Mouse (Mus musculus): ENCODE results near the gene Txndc16.
A peak's percentile ranks its signal among the peaks of the same experiment; 100 is the strongest.

Txndc16 gene

DNA sequence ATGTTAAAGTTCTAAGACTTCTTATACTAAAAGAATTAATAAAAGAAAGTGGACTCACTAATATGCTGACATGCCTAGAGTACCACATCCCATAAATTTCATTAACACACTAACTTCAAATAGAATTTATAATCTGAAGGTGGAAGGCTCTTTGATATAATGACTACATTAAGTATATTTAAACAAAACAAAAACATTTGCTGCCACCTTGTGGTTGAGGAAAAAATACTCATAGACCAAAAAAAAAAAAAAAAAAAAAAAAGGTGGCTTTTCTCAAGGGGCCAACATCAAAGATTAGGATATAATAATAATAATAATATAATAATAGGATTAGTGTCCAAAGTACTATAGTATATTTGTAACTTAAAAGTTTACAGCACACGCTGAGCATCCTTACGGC lies 66.9 kb downstream of the Txndc16 start:
- DNase-seq (ENCODE audit: low spot score) = no peak

DNA sequence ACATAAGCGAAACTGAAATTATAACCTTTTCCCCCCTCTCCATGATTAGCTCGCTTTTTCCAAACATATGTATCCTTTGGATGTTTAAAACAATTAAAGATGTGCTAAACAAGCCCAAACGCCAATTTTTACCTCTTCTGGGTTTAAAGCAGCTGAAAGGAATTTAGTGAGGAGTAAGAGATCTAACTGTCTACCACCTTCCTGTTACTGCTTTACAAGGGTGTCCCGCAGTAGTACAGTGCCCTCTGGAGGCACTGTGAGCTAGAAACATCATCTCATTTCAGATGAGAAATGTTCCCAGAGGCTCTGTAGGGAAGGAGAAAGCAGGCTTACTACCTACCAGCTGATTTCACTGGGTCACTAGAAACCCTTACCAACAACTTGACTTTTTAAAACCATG lies 77.6 kb downstream of the Txndc16 start:
- peak; percentile 67 for DNase-seq (ENCODE audit: low spot score)

DNA sequence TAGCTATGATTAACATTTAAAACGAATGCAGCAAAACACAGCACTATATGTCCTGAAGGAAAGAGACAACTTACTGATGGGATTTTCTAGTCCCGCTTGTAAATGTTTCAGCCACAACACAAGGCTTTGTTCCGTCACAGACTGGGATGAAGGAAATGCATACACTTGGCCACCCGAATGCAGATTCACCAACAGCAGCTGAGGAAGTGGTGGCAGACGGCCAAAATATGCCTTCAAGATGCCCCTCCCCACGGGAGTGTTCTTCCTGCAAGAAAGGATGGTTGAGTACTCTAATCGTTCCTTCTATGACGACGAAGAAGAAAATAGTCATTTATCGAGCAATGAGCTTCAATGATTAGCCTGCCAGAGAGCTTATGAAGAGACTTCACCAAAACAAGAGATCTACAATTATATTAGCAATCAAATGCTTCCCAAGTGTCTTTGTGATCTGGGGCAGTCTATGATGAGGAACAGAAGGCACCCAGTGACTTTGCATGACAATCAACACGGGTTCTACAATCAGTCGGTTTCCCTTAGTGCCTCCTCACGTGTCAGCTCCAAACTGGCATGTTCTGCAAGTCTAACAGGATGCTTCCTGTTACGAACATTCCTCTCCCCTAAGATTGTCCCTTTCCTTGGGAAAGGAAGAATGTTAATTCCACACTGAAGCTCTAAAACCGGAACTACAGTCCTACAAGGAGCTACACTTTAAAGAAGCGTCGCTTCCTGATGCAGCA lies 79.6 kb downstream of the Txndc16 start:
- DNase-seq (ENCODE audit: low spot score) = peak; percentile 23

DNA sequence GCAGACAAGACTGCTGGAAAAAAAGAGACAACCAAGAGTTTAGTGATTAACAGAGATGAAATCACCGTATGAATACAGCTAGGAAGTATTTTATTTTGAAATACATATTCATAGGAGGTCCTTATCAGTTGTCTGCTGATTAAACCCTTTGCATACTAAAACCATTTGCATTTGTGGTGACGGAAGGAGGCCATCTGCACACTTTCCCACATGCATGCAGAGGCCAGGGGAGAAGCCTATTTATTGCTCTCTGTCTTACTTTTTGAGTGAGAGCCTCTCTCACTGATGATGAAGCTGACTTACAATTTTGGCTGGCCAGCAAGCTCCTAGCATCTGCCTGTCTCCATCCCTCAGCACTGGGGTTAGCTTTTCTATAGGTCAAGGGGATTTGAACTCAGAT lies 84.2 kb downstream of the Txndc16 start:
- no peak for DNase-seq (ENCODE audit: low spot score)

DNA sequence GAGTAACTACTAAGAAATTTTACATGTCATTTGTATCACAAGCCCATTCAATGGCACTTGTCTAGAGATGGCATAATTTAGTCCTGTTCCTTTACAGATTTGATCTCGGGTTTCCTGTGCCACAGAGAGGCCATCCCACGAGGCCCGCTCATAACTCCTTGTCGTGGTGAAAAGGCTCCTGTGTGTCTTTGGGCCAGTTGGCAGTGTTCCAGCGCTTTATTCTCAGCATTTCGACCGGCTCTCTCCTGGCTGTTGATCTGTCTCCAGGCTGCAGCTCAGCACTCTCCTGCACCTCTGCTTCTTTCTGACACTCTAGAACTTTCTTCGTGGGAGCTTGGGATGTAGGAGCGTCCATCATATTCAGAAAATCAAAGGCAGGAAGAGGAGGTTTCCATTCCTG lies 84.6 kb downstream of the Txndc16 start:
- DNase-seq (ENCODE audit: low spot score) = no peak

DNA sequence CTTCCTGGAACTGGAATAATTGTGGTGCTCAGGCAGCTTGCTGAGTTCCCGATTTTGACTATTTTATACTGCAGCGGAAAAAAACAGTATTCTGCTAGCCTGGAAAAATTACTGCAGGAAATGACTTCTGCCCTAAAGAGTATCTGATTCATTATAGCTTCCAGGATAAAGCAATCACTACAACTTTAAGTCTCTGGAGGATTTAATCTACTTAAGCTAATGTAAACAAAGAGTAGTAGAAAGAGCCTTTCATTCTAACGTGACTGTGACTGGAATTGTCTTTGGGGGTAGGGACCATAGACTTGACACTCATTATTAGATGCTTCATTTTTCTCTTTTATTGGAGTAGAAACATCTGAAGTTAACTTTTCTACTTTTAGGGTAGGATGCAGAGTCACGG lies 101.8 kb downstream of the Txndc16 start:
- no peak for DNase-seq (ENCODE audit: low spot score)

DNA sequence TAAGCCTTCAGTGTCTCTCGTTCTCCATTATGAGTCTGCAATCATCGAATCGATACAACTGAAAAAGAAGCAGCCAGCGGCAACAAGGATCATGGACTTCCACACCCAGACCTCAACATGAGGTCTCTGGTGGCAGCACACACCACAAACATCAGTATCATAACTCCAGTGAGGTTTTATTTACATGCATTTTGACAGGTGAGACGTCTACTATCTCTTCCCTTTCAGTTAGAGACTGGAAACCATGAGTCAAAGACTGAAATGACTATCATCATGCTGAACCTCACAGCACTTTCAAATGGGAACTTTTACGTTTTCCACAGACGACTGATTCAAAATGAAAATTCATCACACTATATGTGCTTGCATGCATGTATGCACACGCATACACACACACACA lies 117.9 kb downstream of the Txndc16 start:
- DNase-seq (ENCODE audit: low spot score) = no peak

DNA sequence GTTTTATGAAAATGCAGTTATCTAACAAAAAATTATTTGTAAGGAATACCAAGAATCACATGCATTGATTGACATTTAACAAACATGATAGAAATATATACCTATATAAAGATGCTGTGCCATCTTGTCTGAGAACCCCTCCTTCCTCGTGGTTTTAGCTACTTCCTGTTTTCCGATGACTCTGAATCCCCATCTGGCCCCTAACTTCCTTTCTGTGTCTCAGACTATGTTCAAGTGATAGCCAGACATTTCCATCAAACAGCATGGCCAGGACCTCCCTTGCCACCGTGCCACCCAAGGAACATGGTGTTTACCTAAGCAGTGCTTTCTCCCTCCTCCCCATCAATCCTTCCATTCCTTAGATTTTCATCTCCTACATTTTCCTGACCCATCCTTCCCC lies 127.8 kb downstream of the Txndc16 start:
- no peak for DNase-seq (ENCODE audit: low spot score)

DNA sequence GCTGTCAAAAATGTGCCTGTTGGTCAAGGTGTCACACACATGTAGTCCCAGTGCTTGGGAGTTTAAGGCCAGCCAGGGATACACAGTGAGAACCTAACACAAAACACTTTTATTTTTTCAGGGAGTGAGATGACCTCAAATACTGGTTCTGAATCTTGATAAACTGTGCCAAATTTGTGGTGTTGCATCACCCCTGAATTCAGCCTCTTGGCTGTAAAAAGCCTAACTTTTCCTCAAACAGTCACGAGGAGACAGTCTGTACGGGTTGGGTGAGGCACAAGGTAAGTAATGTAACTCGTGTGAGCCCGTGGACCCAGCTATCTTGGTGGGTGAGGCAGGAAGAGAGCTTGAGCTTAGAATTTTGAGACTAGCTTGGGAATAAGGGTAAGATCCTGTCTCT lies 130.1 kb downstream of the Txndc16 start:
- DNase-seq (ENCODE audit: low spot score) = no peak

DNA sequence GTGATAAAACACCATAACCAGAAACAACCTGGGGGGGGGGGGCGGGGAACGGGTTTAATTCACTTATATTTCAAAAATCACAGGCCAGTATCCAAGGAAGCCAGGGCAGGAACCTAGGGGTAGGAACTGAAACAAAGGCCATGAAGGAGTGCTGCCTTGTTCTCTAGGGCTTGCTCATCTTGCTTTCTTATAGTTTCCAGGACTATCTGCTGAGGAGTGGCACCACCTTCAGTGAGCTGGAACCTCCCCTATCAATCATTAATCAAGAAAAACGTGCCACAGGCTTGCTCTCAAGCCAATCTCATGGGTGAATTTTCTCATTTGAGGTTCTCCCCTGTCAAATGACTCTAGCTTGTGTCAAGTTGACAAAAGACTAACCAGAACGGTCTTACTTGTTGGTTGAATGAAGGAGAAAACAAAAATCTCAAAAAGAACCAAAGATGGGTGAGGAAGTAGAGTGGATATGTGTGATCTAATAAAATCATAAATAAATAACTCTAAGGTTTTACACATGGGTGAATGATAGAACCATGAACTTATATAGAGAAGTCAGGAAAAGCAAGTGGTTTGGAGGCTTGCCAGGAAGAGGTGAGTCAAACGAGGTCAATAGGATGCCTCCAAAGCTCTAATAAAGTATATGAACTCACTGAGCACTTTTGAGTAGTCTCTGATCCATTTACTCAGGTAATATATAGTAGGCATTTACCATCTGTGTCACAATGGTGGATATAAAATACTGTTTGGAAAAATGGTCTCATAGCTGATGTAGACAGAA lies 134.3 kb downstream of the Txndc16 start:
- DNase-seq (ENCODE audit: low spot score) = no peak

DNA sequence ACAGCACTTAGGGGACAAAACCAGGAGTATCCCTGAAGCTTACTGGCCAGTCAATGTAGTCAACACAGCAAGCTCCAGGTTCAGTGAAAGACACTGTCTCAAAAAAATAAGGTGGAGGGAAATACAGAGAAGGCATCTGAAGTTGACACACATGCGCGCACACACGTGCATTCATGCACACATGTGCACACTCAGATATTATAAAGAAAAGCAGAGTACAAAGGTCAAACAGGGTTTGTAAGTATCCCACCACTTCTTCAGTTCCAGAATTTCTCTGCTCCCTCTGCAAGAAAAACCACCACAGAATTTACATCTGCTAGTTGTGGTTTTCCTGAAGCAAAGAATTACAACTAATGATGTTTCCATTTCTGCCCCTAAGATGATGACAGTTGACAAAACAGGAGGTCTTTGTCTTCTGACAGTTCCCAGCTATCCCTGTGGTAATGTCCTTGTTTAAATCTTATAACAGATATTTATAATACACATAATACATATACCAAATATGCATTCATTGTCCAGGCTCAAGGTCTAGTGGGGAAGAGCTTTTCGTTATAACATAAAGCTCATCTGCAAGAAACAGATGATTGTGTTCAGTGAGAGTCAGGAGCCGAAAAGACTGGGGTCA lies 135.4 kb downstream of the Txndc16 start:
- DNase-seq (ENCODE audit: low spot score) = no peak

DNA sequence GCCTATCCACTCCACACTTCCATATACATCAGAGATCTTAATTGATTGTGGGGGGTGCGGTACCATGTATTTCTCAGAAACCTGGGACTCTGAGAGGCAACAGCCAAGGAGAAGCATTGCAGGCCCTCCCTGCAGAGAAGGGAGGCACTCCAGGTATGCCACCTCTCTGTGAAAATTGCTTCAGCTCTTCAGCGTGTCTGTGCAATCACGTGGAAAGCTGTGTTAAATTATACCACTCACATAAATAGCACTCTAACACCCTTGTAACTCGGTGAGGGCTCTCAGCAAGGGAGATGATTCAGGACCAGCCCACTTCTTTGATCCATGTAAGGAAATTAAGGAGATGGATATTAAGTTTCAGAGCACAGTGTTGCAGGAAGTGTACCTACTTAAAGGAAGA lies 136.6 kb downstream of the Txndc16 start:
- no peak for DNase-seq (ENCODE audit: low spot score)
